Mouse (Mus musculus): ENCODE results near the gene 4933402D24Rik. TPM values are rescaled to one million over a fixed set of nuclear protein-coding genes. Genes with fewer than 3 reads are reported as not detected.

The 4933402D24Rik gene
- polyA plus RNA-seq (2021; fragmentation: Nextera tagmentation), result 0.31 and 0.37 TPM in 2 replicates
- long read RNA-seq, experiment 1, result 0 reads
- long read RNA-seq, experiment 2, partial matches to known transcripts, result 0 of 1 reads
- long read RNA-seq, experiment 2, other reads (novel, unspliced or antisense), result 1 of 1 reads

GRCm38 (mm10) chr1:63769167-63769566 lies at the start of gene 4933402D24Rik:
TSS of gene 4933402D24Rik (minus strand) at chr1:63769267.

DNA sequence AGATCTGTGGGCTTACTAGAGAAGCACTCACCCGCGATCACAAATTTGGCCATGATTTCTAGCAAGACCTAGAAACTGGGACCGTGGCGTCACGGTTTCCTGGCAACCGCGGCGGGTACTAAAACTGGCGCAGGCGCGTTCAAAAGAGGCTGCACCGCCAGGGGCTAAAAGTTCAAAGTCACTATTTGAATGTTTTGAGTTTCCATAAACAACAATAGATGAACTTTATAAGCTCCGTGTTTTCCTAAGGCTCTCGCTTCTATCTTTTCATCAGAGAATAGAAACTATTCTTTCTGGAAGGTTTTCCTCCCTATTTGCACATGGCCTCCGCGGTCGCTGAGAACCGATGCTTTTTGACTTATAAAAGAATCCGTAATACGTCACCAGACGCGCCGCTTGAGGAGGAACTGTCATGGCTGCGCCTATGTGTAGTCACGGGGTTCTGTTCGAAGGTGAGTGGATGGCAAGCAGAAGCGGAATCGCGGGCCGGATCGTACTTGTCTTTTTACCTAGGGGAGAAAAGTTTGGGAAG lies 38.8 kb downstream of the 4933402D24Rik start, which contains the start of the genes Mdh1b and Fastkd2:
Gene Mdh1b (minus strand): TSS at position 79 of the 532 bp plus-strand sequence.
Gene Fastkd2 (plus strand): TSS at position 375 of the 532 bp plus-strand sequence.

Other genes with a start within 250 kb of the 4933402D24Rik start
- gene Gm39653, start 153.3 kb downstream of the 4933402D24Rik start, polyA plus RNA-seq (2021; fragmentation: Nextera tagmentation), result 0.24 TPM in 1 of 2 replicates, not detected in the other
- not detected in 2 replicates for gene Dytn, start 82.3 kb downstream of the 4933402D24Rik start, polyA plus RNA-seq (2021; fragmentation: Nextera tagmentation)
- gene Mdh1b, start 38.9 kb downstream of the 4933402D24Rik start, polyA plus RNA-seq (2021; fragmentation: Nextera tagmentation), result 0.94 and 1.2 TPM in 2 replicates
- gene Fastkd2, start 38.7 kb downstream of the 4933402D24Rik start, polyA plus RNA-seq (2021; fragmentation: Nextera tagmentation), result 16.9 and 25.3 TPM in 2 replicates

Data from left cerebral cortex, adult 6 months (tissue).